Mouse (Mus musculus): ENCODE results near the gene Pdzk1ip1. TPM values are rescaled to one million over a fixed set of nuclear protein-coding genes. Genes with fewer than 3 reads are reported as not detected.

The Pdzk1ip1 gene
- polyA plus RNA-seq (2017; shearing (Covaris generic)), result 10 to 100 TPM in 2 of 3 experiments, 1 to 10 TPM in 1; 9.1 to 42.2 (median 33.9) TPM

DNA sequence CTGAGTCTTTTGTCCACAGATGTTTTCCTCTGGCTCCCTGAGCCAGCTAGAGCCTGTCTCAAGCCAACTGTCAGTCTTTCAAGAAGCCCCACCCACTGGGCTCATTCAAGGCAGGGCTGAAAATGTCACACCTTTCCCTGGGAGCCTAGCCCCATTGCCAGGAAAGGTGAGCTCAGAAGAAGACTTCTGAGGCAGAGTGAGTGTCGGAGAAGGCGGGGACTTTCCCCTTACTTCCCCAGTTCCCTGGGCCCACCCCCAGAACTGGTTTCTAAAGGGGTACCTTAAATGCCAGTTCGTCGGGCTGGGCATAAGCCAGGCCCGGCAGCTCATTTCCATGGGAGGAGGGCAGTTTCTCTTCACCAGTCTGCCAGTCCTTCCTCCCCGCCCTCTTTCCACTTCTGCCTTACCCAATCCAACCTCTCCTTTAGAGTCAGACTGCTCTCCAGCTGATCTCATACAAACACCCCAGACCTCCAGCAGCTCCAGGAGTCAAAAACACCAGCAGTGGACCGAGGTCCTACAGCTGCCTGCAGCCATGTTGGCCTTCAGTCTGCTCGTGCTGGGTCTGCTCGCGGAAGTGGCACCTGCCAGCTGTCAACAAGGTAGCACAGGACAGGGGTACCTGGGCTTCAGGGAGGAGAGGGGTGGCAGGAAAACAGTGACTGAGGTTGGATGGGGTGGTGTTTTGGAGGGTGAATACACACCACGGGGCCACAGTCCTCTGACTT is at the start of gene Pdzk1ip1:
Gene Pdzk1ip1 (plus strand): TSS at position 98 of the 728 bp plus-strand sequence.
- ATAC-seq, result peak; percentile 49

DNA sequence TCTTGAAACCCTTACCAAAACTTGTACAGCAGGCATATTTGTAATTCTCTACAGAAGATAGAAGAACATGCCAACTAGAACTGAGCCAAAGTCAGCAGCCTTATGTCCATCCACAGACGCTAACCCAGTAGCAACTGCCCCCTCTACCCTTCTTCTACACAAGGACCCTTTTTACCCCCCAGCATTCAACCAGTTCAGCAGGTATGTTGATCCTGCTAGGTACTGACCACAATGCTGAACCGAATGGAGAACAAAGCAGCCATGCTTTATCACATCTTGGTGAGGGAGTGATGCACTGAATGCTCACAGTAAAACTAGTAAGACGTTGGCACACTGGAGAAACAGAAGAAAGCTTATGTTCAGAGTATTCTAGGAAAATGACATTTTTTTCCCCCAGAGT is 42.9 kb upstream of the Pdzk1ip1 start:
- ATAC-seq, result no peak

DNA sequence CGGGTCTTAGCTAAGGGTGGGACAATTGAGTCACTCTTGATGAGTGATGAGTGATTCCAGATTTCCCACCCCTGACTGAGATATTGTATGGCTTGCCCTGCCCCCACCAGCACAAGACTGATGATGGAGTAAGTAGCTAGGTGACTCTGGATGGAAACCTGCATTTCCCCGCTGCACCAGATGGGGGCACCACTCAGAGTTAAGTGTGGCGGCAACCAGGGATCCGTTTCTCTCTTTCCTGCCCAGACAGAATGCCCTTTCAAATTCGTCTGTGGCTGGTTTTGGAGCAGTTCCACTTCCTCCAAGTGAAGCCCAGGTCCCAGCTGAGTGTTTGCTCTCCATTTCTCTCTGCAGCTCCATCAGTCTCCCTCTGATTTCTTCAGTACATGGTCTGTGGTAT is 40.8 kb upstream of the Pdzk1ip1 start:
- peak; percentile 67 for ATAC-seq

DNA sequence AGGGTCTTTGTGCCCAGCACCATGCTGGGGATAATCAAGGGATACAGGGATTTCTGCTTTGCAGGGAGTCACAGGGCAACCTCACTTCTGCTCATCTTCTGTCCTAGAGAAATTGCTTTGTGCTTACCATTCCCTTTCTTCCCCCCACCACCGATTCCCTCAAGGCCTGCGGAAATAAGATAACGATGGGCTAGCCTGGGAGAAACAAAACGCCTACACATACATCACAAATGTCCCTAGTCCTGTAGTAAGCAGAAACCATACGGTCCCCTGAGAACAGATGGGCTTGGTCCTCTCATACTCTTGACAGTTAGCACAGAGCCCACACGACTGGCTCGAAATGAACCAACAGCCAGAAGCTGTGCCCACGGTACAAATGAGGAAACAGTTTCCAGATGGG is 40.3 kb upstream of the Pdzk1ip1 start:
- no peak for ATAC-seq

DNA sequence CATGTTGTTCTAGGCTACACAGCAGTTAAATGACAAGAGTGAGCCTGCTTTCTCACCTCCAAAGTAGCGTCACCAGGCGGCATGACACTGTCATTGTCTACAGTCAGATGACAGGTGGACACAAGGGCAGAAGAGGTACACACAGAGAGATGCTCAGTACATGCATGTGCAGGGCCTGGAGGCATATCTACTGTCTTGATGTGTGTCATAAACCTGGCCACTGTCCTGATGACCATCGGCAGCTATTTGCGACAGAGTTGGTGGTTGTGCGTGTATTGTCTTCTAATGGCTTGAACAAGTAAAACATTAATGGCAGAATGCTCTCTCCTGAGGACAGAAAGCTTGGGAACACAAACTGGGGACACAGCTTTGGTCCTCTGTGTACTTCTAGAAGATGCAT is 37.3 kb upstream of the Pdzk1ip1 start:
- no peak for ATAC-seq

DNA sequence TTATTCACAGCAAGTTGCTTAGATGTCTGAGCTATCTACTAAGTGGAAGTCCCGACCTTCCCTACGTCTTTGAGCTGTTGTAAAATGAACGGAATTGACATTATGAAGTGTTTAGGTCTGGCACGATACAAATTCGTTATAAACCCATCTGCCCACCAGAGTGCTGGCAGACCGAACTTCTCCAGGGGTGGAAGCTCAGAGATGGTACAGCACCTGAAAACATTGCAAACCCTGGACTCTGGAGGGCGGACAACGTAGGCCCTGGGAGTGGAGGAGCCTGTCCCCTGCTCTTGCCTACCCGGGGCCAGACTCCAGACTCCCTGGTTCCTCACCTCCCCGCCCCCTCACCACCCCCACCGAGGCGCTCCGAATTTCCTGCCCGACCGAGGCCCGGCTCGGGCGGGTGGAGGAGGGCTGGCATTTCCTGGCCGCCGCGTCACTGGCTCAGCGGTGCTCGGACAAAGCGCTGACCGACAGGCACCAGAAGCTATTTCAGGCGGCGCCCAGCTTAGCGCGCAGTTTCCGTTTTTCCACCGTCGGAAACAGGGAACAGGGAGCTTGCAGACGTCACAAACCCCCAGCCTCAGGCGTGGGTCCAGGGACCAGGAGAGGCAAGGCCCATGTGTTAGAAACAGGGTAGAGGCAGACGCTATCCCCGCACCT is 36.0 kb upstream of the Pdzk1ip1 start:
- ATAC-seq, result no peak

DNA sequence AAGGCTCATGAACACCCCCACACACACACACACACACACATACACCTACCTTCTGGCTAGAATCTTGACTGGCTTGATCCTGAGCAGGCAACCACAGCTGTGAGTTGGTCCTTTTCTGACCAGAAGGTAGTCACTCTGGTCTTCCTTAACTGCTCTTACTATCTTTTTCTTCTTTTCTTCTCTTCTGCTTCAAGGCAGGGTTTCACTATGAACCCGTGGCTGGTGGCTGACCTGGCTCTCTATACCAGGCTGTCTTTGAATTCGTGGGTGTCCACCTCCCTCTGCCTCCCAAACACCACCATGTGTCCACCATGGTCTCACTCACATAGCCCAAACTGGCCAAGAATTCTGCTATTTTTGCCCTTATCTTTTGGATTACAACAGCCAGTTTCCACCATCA is 33.5 kb upstream of the Pdzk1ip1 start:
- no peak for ATAC-seq

DNA sequence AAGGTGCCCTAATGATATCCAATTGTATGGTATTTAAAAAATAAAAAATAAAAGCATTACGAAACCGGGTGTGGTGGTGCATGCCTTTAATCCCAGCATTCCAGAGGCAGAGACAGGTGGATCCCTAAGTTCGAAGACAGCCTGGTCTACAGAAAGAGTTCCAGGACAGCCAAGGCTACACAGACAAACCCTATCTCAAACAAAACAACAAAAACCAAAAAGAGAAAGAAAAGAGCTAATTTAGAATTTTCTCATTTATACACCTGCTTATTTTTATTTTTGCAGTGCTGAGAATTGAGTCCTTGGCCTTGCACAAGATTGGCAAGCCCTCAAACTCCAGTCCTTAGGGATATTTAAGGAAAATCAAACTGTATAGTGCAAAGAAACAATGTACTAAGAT is 32.8 kb upstream of the Pdzk1ip1 start:
- ATAC-seq, result no peak

DNA sequence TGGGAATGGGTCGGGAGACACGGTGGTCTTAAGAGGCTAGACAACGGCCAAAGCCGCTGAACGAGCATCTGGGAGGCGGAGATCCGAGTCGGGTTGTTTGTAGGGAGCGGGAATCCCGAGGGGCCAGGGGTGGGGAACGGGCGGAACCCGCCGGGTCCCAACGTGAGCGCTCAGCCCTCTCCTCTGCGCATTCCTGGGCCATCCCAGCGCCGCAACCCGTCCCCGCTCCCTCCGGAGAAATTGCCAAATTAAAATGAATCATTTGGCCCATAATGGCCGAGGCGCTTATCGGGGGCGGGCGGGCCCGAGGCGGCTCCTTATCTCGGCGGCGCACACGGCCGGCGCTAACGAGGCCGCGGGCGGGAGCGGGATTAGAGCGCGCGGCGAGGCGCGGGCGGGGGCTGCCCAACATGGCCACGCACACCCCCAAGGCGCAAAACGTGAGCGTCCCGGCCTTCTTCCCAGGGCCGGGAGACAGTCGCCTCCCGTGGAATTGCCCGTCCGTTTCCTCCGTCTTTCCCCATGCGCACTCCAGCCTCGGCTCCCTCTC is 32.1 kb upstream of the Pdzk1ip1 start, which contains the start of gene Tal1:
Gene Tal1 (plus strand): TSS at position 56 of the 550 bp plus-strand sequence.
- ATAC-seq, result peak; percentile 20

DNA sequence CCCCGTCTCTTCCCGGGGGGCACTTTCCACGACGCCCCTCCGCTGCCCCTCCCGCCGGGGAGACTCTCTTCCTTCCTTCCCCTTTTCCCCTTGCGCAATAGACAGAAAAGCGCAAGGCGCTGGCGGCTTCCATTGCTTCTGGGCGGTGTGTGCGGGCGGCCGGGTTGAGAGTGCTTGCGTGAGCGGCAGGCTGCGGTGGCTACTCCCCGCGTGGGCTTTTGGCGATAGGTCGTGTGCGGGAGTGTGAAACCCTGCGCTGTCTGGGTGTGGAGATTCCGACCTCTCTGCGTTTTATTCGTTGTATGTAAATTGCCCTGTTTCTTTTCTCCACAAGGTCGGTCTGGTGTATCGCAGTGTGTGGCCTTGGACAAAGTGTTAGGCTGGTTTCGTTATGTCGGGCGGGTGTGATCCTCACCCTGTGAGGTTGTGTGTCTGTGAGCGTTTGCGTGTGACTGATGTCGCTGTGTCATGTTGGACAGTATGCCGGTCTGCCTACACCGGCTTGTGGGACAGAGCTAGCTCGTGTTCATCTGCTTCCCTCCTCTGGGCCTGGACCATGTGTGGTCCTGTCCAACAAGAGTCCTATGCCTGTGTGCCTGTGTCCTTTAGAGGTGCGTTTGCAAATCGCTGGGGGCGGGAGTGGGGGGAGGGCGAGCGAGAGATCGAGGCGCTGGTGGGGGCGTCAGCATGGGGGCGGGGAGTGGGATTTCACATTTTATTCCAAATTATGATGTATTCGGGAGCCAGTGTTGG is 31.4 kb upstream of the Pdzk1ip1 start:
- ATAC-seq, result peak; percentile 53

DNA sequence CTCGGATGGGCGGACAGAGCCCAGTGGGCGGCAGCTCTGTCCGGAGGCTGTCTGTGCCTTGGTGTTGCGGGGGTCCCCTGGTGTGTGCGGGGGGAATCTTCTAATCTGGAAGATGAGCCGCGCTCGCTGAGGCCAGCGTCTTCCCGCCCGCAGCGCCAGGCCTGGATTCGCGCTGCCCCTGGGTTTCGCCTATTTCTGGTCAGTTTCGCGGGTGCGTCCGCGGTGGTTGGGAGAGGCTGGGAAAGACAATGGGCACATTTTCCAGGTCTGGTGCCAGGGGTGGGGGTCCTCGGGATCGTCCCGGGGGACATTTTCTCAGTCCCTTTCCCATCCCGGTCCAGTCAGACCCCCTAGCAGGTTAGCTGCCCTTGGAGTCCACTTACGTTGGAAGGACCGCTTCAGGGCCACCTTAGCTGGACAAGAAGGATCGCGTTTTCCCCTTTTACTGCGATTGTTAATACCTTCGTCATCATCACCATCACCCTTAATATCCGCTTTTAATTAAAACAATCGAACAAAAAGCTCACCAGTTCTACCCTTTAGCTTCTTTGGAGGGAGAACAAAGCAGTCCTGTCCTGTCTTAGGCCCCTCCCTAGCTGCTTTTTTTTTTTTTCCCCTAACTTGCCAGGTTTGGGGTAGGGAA is 30.7 kb upstream of the Pdzk1ip1 start:
- ATAC-seq, result no peak

DNA sequence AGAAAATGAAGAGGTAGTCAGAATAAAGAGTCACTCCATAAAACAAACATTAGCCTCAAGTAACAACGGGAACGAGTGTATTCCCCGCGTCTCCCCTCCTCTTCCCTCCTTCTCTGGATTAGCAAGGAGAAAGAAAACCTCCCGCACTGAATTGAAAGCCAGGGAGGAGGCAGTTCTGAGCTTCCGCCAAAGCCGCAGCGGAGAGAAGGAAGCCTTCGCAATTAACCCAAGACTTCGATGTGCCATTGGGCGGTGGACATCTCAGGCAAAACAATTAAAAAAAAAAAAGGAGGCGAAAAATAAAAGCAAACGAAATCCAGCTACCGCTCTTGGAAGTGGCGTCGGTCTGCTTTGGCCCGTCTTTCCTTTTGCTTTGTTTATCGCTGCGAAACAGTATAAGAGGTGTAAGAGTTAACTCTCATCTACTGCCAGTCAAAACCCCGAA is 30.2 kb upstream of the Pdzk1ip1 start:
- peak; percentile 23 for ATAC-seq

DNA sequence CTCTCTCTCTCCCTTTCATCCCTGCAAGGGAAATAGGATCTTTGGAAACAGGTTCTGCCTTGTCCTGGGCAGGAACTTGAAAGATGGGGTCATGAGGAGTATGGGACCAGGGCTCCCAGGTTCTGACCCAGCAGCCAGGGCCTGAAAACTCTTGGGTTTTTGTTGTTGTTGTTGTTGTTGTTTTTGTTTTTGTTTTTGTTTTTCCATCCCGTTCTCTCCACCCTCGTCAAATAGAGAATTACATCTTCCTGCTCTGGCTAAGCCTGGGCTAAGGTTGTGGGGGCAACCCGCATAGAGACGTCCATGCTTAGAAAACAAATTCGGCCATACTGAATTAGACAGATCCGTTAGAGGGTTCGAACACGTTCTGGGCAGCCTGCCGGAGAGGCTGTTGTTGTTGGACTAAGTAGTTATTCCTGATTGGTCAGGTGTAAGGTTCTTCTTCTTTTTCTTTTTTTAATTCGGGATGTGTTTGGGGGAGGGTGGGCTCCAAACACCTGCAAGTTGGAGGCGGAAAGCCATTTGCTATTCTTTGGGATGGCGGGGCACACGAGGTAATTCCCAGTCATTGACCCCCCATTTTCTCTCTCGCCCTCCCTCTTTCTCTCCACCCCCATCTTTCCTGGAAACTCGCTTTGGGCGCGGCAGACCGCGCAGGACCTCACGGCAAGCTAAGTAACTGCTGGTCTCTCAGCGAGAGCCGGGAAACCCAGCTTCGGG is 29.5 kb upstream of the Pdzk1ip1 start:
- ATAC-seq, result no peak

DNA sequence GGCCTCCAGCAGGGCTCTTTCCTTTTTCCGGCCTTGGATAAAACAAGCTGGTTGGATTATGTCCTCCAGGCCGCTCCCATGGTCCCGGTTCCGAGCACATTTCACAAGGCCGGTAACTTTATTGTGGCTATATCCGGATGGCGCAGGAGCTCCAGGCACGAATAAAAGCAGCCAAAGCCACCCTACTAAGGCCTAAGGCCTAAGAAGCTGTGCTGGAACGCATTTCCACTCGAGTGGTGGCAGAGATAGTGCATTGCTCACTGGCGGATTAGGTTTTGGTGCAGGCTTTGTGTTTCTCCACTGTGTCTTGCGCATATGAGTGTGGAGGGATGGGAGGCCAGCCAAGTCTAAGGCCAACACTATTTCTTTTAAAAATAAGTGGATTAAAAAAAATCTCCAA is 28.6 kb upstream of the Pdzk1ip1 start:
- ATAC-seq, result no peak

DNA sequence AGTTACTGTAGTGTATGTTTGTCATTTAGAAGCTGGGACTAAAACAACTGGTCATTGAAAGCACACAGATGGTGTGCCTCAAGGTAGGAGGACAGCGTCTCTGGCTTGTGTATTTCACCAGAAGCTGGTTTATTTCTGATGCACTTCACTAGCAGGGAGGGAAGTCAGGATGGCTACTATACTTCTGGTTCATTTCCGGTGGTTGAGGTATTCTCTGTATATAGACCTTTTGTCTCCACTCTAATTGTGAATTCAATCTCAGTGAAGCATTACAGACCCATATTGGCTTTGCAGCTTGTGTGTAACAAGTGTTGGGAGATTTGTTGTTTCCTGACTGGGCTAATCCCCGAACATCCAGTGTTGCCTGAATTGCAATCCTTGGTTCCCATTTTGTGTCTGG is 27.8 kb upstream of the Pdzk1ip1 start:
- ATAC-seq, result no peak

DNA sequence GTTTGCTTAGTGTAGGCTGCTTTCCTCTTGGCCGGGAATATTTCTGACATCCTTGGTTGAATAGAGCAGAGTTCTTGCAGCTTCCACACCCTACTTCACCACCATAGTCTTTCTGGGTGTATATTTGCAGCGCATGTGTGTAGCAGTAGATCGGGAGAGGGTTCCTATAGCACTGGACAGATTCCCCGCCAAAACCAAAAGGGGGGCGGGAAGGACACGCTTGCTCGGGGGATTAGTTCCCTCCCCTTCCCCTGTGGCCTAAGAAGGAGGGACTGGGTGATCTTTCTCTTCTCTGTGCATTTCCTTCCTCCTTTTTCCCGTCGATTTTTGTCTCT is 26.0 kb upstream of the Pdzk1ip1 start:
- no peak for ATAC-seq

DNA sequence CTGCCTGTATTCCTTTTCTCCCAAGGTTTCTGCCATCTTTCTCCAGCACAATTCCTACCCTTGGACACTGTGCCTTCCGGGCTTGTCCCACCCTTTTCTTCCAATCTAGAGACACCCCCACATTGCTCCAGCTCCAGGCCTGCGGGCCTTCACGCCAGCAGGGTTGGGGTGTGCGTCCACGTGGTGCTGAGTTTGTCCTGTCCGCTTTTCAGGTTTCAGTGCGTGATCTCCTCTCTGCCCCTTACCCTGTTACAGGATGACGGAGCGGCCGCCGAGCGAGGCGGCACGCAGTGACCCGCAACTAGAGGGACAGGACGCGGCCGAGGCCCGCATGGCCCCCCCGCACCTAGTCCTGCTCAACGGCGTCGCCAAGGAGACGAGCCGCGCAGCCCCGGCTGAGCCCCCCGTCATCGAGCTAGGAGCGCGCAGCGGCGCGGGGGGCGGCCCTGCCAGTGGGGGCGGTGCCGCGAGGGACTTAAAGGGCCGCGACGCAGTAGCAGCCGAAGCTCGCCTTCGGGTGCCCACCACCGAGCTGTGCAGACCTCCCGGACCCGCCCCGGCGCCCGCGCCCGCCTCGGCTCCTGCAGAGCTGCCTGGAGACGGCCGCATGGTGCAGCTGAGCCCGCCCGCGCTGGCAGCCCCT is 25.5 kb upstream of the Pdzk1ip1 start:
- ATAC-seq, result peak; percentile 41

DNA sequence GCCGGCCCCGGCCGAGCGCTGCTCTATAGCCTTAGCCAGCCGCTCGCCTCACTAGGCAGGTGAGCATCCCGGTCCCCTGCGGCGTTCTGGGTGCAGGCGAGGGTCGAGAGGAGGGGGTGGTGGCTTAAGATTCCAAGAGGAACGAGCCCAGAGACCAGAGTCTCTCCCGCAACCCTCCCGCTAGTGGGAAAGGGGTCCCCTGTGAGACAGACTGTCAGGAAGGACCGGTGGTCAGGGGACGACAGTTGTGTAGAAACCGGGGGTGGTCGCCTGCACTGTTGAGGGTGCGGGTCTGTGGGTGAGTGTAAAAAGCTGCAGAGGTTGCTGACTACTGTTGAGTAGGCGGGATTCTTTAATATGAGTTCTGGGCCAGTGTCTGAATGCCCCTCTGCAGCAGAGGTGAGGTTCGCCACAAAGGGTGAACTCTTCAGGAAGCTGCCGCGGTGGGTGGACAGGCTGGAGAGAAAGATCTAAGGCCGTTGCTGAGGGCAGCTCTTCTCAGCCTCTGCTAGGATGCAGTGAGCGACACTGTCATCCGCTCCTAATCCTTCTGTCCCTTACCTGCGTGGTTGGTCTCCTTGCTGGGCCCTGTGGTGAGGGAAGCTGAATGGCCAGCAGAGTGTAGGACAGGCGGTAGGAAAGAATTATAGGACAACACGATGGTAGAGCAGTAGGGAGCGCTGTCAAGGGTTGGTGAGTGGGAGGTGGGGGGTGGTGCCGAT is 24.8 kb upstream of the Pdzk1ip1 start:
- no peak for ATAC-seq

DNA sequence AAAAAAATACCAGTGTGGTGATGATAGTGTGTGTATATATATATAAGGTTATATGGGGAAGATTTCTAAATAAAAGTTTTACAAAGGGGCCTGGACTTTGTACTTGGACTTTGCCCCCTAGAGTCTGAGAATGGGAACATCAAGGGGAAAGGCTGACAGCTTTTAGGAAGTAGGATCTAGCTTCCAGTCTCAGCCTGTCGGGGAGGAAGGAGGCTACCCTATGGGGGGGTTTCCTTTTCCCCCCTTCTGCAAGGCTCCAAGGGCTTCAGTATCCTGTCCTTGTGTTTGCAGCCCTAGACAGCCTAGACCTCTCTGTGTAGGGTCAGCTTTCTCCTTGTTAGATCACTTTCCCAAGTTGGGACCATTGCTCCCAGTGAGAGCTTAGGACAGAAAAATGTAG is 16.8 kb upstream of the Pdzk1ip1 start:
- ATAC-seq, result no peak

DNA sequence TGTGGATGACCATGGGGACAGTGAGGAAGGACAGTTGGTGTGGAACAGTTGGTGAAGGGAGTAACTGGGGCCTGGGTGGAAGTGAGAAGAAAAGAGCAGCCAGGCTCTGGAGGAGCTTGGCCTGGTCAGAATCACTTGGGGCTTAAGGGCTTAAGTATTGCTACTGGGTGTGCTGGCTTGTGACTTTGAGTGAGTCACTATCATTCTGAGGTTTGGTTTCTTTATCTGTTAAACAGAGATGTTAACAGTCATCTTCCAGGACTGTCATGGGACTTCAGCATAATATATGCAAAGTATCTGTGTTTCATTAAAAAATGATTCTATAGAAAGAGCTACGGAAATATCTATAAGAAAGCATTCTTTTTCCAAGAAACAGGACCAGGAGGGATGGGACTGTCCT is 13.7 kb upstream of the Pdzk1ip1 start:
- ATAC-seq, result peak; percentile 58
